Mouse (Mus musculus) intestine, postnatal 0 days (tissue): ENCODE data around the gene Mid1. TPM values are rescaled to one million over a fixed set of nuclear protein-coding genes. Genes with fewer than 3 reads are reported as not detected.
A peak's percentile ranks its signal among the peaks of the same experiment; 100 is the strongest.
"Not testable (repeated sequence)": the region's sequence is repeated elsewhere in the genome, so short reads cannot be mapped to it uniquely, and the experiment has no call there.

Source experiments
- ATAC-seq: fragments of 200-750 bp; cut with Nextera tagmentation; 2 replicates; pipeline ENCODE4 v1.8.0; 2017; ENCODE audit warnings: mild to moderate bottlenecking, moderate TSS enrichment, moderate library complexity
- H3K27ac ChIP-seq: fragments of 300-500 bp; sonication (generic); 2 replicates; pipeline ENCODE4 v1.5.1; 2014; ENCODE audit warnings: mild to moderate bottlenecking, low read depth, low read length, moderate library complexity
- H3K27me3 ChIP-seq: fragments of 300-500 bp; sonication (generic); replicated peaks from 2 replicates; pipeline ENCODE4 v1.6.1; 2014; ENCODE audit warnings: low read length, mixed read lengths; ENCODE audit not compliant: control insufficient read depth, insufficient read depth
- H3K36me3 ChIP-seq: fragments of 300-500 bp; sonication (generic); 2 replicates; pipeline ENCODE4 v1.6.1; 2014; ENCODE audit warnings: mild to moderate bottlenecking, moderate library complexity; ENCODE audit not compliant: control insufficient read depth, insufficient read depth
- H3K4me1 ChIP-seq: fragments of 300-500 bp; sonication (generic); replicated peaks from 2 replicates; pipeline ENCODE4 v1.6.1; 2014; ENCODE audit warnings: antibody characterized with exemption, low read length, mixed read lengths; ENCODE audit not compliant: control insufficient read depth, insufficient read depth
- H3K4me2 ChIP-seq: fragments of 300-500 bp; sonication (generic); replicated peaks from 2 replicates; pipeline ENCODE4 v1.6.1; 2014; ENCODE audit warnings: low read depth, mild to moderate bottlenecking, moderate library complexity
- H3K4me3 ChIP-seq: fragments of 300-500 bp; sonication (generic); 2 replicates; pipeline ENCODE4 v1.5.1; 2014; ENCODE audit warnings: low read depth, low read length
- H3K9ac ChIP-seq: fragments of 300-500 bp; sonication (generic); 2 replicates; pipeline ENCODE4 v1.6.1; 2014; ENCODE audit warnings: mild to moderate bottlenecking, low read depth, low read length
- H3K9me3 ChIP-seq: fragments of 300-500 bp; sonication (generic); 2 replicates; pipeline ENCODE4 v1.6.1; 2016; ENCODE audit warnings: mixed run types; ENCODE audit not compliant: control insufficient read depth
- CTCF ChIP-seq: sonication (generic); IDR thresholded peaks from 2 replicates; pipeline ENCODE4 v1.5.1; 2016; ENCODE audit warnings: low read depth, mild to moderate bottlenecking, control low read depth, antibody characterized with exemption, moderate library complexity
- WGBS: fragments of 180-500 bp; shearing (Covaris S2); extraction: QIAGEN DNeasy Blood & Tissue Kit; methylation state at CpG from one replicate; pipeline ENCODE4 v1.1.7; 2014; 5-methylcytosine and 5-hydroxymethylcytosine counted together
- polyA plus RNA-seq: library from polyadenylated mRNA; unstranded; fragments of >200 nt; fragmentation: Nextera tagmentation; extraction: Ambion mirVana; gene quantifications from 2 replicates; pipeline ENCODE4 v1.2.1, GENCODE M21; 2015

The Mid1 gene
- polyA plus RNA-seq, 1 experiment from 2014 or later = 1.7 TPM

- not testable (repeated sequence) for H3K4me3 ChIP-seq, H3K9ac ChIP-seq, H3K27me3 ChIP-seq, H3K4me2 ChIP-seq, H3K4me1 ChIP-seq
- H3K27ac ChIP-seq = peak overlapping the region; percentile 63; the same call in 1 of the 2 replicates
- peaks cover 17% of the 10 kb centered on the region; the same call in 1 of the 2 replicates for H3K9me3 ChIP-seq
- peaks cover 16% of the 10 kb centered on the region; the same call in 1 of the 2 replicates for H3K36me3 ChIP-seq
- TF ChIP-seq CTCF = peak; percentile 40
- ATAC-seq = peak; percentile 73
- WGBS = 87% methylated on average over 66 of the region's 66 CpGs
These were observed 333.7 kb downstream of the Mid1 start for GRCm38 (mm10) chrX:170018571-170019218.

GRCm38 (mm10) chrX:170019219-170019953, 334.4 kb downstream of the Mid1 start:
- peak; percentile 44 for ATAC-seq
- not testable (repeated sequence) for H3K9ac ChIP-seq, H3K4me1 ChIP-seq, H3K27me3 ChIP-seq, H3K4me3 ChIP-seq, H3K4me2 ChIP-seq
- Histone ChIP-seq H3K27ac (0 out of 2 replicates have a peak overlapping the region, but pooled peaks have one; percentile 16), H3K36me3 (peaks cover 16% of the 10 kb centered on the region; the same call in 1 of the 2 replicates), H3K9me3 (peaks cover 17% of the 10 kb centered on the region; the same call in 1 of the 2 replicates)
- WGBS = 88% methylated on average over 30 of the region's 30 CpGs

GRCm38 (mm10) chrX:170019954-170020689, 335.1 kb downstream of the Mid1 start:
- peak; percentile 76 for TF ChIP-seq CTCF
- H3K9ac ChIP-seq, ATAC-seq, H3K4me1 ChIP-seq, H3K4me3 ChIP-seq, H3K4me2 ChIP-seq, H3K27me3 ChIP-seq: not testable (repeated sequence)
- WGBS = 63% methylated on average over 14 of the region's 14 CpGs
- Histone ChIP-seq H3K27ac (0 out of 2 replicates have a peak overlapping the region, but pooled peaks have one; percentile 6), H3K36me3 (peaks cover 16% of the 10 kb centered on the region; the same call in 1 of the 2 replicates), H3K9me3 (peaks cover 17% of the 10 kb centered on the region; the same call in 1 of the 2 replicates)

GRCm38 (mm10) chrX:170020690-170021050, 335.7 kb downstream of the Mid1 start:
- H3K4me3 ChIP-seq, H3K27me3 ChIP-seq, ATAC-seq, H3K27ac ChIP-seq, H3K9ac ChIP-seq, H3K4me1 ChIP-seq, H3K4me2 ChIP-seq: not testable (repeated sequence)
- peaks cover 16% of the 10 kb centered on the region; the same call in 1 of the 2 replicates for H3K36me3 ChIP-seq
- WGBS = 54% methylated on average over 9 of the region's 9 CpGs
- peak; percentile 98 for TF ChIP-seq CTCF
- H3K9me3 ChIP-seq = peaks cover 17% of the 10 kb centered on the region; the same call in 1 of the 2 replicates

- WGBS = 77% methylated on average over 12 of the region's 12 CpGs
These were observed 336.2 kb downstream of the Mid1 start for GRCm38 (mm10) chrX:170021205-170021604.

More at GRCm38 (mm10) chrX:170021205-170021604, 336.2 kb downstream of the Mid1 start:
- Histone ChIP-seq H3K9me3 (peaks cover 17% of the 10 kb centered on the region; the same call in 1 of the 2 replicates), H3K36me3 (peaks cover 16% of the 10 kb centered on the region; the same call in 1 of the 2 replicates)
- ATAC-seq, H3K4me1 ChIP-seq, H3K9ac ChIP-seq, H3K27me3 ChIP-seq, H3K4me2 ChIP-seq, H3K27ac ChIP-seq, H3K4me3 ChIP-seq: not testable (repeated sequence)
